Mouse (Mus musculus): ENCODE data around the gene Jmjd1c.

DNA sequence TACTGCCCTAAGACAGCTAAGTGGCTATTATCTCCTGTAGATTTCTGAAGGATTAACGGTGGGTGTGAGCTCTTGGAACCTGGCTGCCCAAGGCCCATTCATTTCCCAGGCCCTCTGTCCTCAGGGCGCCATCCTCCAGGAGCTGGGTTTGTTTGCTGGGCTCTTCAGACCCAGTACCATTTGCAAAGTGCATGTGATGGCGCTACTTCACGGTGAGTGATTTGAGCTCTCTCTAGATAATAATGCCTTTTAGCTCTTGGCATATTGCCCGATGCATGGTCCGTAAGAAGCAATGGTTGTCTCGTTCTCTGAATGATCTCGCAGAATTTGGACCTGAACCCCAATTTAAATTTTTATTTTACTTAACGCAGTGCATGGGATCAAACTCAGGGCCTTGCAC lies 12.2 kb downstream of the Jmjd1c start:
- TF ChIP-seq CTCF (IDR thresholded peaks at IDR 0.05; ENCODE audit: borderline replicate concordance, extremely low read depth, insufficient read depth, insufficient read length) (no peak), POLR2A (IDR thresholded peaks at IDR 0.05; ENCODE audit: borderline replicate concordance, extremely low read depth, insufficient read depth, insufficient read length, poor library complexity, severe bottlenecking) (no peak)

Measured in brain, embryonic 14.5 days (tissue).